Mouse (Mus musculus) heart, embryonic 16.5 days (tissue): ENCODE results near the gene Rpp40. TPM values are rescaled to one million over a fixed set of nuclear protein-coding genes. Genes with fewer than 3 reads are reported as not detected.

Experiments used
- ATAC-seq: fragments of 200-750 bp; cut with Nextera tagmentation; replicated peaks from 2 replicates; pipeline ENCODE4 v1.8.0; 2017; ENCODE audit warnings: moderate number of reproducible peaks; ENCODE audit not compliant: insufficient read depth, low FRiP score; ENCODE audit errors: extremely low read depth
- H3K27ac ChIP-seq: fragments of 300-500 bp; sonication (generic); 2 replicates; pipeline ENCODE4 v1.5.1; 2014; ENCODE audit warnings: mild to moderate bottlenecking, low read length, control low read depth, moderate library complexity
- H3K27me3 ChIP-seq: fragments of 300-500 bp; sonication (generic); 2 replicates; pipeline ENCODE4 v1.6.1; 2014; ENCODE audit warnings: low read length, mixed read lengths; ENCODE audit not compliant: control insufficient read depth, insufficient read depth
- H3K36me3 ChIP-seq: fragments of 300-500 bp; sonication (generic); 2 replicates; pipeline ENCODE4 v1.6.1; 2014; ENCODE audit not compliant: control insufficient read depth, insufficient read depth
- H3K4me1 ChIP-seq: fragments of 300-500 bp; sonication (generic); 2 replicates; pipeline ENCODE4 v1.6.1; 2014; ENCODE audit warnings: low read length, mixed read lengths; ENCODE audit not compliant: control insufficient read depth, insufficient read depth
- H3K4me2 ChIP-seq: fragments of 300-500 bp; sonication (generic); 2 replicates; pipeline ENCODE4 v1.6.1; 2014; ENCODE audit warnings: low read depth, mild to moderate bottlenecking, control low read depth, low read length
- H3K4me3 ChIP-seq: fragments of 300-500 bp; sonication (generic); 2 replicates; pipeline ENCODE4 v1.5.1; 2014; ENCODE audit warnings: mild to moderate bottlenecking, control low read depth, low read length
- H3K9ac ChIP-seq: fragments of 300-500 bp; sonication (generic); 2 replicates; pipeline ENCODE4 v1.6.1; 2014; ENCODE audit warnings: low read length, control low read depth
- H3K9me3 ChIP-seq: fragments of 300-500 bp; sonication (generic); replicated peaks from 2 replicates; pipeline ENCODE4 v1.6.1; 2016; ENCODE audit warnings: low read length; ENCODE audit not compliant: control insufficient read depth
- whole genome bisulfite sequencing: fragments of 180-500 bp; shearing (Covaris S2); extraction: QIAGEN DNeasy Blood & Tissue Kit; methylation state at CpG from one replicate; pipeline ENCODE4 v1.1.7; 2014; 5-methylcytosine and 5-hydroxymethylcytosine counted together
- polyA plus RNA-seq: library from polyadenylated mRNA; unstranded; fragments of >200 nt; fragmentation: Nextera tagmentation; extraction: Ambion mirVana; gene quantifications from 2 replicates; pipeline ENCODE4 v1.2.1, GENCODE M21; 2015

Rpp40 gene
- 9.3 and 9.8 TPM in 2 replicates for polyA plus RNA-seq

DNA sequence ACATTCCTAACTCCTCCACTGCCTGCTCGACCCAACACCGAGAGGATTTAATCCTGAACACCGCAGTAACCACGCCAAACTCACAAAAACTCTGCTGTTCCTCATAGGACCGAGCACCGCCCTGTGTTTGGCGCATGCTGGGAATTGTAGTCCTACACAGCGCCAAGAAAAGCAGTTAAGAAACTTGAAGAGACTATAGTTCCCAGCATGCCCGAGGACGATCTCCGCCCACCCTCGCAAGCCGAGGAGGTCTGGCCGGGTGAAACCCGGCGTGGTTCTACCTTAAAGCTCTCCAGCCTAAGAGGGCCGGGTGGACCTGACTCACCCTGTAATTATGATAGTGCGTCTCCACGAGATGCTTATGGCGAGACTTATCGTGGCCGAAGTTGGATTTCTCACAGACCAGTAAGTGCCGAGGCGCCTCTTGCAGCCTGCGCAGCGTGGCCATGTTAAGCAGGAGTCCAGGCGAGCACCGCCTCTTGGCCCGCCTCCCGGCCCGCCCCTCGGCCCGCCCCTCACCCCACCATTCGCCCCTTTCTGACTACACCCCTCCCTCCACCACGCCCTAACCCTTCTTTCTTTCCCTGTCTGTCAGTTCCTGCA is at the start of gene Rpp40:
Gene Rpp40, minus strand, starts transcription at position 481 of the 603 bp plus-strand sequence.
- Histone ChIP-seq H3K4me3 (peak within 1 kb of the TSS; percentile 68), H3K27me3 (no peaks in the 10 kb centered on the region), H3K9me3 (no peaks in the 10 kb centered on the region), H3K4me2 (peak within 1 kb of the TSS; percentile 94), H3K9ac (peak within 1 kb of the TSS; percentile 79), H3K27ac (0 out of 2 replicates have a peak within 1 kb of the TSS, but pooled peaks have one; percentile 3), H3K36me3 (0 out of 2 replicates have a peak, but pooled peaks cover 2% of the 10 kb centered on the region), H3K4me1 (no peaks in the 10 kb centered on the region)
- WGBS: 0% methylated on average over 35 of the region's 35 CpGs
- ATAC-seq: peak; percentile 100

DNA sequence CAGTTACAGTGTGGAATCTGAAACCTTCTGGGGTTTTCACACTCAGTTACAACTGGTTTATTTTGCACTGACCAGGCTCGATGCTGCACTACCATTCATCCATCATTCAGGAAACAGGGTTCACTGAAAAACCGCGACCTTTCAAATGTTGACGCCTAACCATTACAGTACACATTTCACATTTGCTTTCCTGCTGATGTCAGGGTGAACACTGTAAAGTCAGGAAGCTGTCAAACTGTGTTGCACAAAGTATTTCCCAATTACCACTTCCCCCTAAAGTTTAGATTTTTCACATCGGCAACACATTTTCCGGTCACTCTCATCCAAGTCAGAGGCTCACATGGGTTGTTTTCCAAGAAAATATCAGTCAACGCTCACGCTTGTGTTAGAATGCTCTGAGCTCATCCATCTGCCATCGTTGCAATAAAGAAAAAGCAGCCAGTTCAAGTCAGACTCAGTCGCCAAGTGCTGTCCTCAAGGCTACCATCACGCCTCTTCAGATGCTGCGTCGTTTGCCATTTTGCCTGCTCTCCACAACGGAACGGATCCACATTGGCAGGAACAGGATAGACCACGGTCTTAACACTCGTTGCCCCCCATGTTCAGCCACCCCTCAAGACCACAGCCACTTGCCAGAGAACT is 43.8 kb upstream of the Rpp40 start:
- no peak overlapping the region for H3K4me2 ChIP-seq
- H3K4me1 ChIP-seq: no peaks in the 10 kb centered on the region
- ATAC-seq: no peak
- H3K9ac ChIP-seq: no peak overlapping the region
- 66% methylated on average over 17 of the region's 17 CpGs for WGBS
- no peaks in the 10 kb centered on the region for H3K36me3 ChIP-seq
- H3K4me3 ChIP-seq: no peak overlapping the region
- no peak overlapping the region for H3K27ac ChIP-seq
- H3K27me3 ChIP-seq: no peaks in the 10 kb centered on the region
- peaks cover 7% of the 10 kb centered on the region; the same call in 1 of the 2 replicates for H3K9me3 ChIP-seq

DNA sequence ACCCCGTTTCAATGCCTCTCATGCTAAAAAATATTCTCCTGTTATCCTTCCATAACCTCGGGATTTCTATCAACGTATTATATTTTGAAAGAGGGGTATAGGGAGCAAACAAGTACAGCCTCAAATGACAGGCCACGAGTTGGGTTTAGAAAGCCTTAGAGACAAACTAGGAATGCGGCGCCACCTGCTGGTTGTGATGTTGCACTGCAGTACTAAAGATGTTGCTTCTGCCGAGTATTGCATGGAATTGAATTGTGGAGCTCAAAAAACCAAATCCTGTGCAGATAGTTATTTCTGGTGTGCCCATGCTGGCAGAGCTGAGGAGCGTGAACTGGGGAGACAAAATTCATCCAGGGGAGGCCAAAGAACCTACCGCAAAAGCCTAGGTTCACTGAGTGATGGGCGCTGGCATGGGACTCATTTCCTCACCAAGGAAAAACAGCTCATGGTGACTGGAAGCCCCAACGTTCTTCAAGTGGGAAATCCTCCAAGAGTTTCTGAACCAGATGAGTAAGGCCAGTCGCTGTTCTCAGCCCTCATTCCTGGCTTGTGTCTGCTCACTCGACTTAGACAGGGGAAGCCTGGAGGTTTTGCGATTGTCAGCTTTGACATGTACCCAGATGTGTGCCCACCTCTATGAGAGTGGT is 41.3 kb upstream of the Rpp40 start:
- H3K4me3 ChIP-seq: no peak overlapping the region
- H3K27me3 ChIP-seq: no peaks in the 10 kb centered on the region
- H3K27ac ChIP-seq: no peak overlapping the region
- ATAC-seq: no peak
- H3K4me1 ChIP-seq: no peaks in the 10 kb centered on the region
- H3K9ac ChIP-seq: no peak overlapping the region
- no peak overlapping the region for H3K4me2 ChIP-seq
- no peaks in the 10 kb centered on the region for H3K36me3 ChIP-seq
- H3K9me3 ChIP-seq: peaks cover 5% of the 10 kb centered on the region; the same call in 1 of the 2 replicates
- WGBS: 21% methylated on average over 14 of the region's 14 CpGs

DNA sequence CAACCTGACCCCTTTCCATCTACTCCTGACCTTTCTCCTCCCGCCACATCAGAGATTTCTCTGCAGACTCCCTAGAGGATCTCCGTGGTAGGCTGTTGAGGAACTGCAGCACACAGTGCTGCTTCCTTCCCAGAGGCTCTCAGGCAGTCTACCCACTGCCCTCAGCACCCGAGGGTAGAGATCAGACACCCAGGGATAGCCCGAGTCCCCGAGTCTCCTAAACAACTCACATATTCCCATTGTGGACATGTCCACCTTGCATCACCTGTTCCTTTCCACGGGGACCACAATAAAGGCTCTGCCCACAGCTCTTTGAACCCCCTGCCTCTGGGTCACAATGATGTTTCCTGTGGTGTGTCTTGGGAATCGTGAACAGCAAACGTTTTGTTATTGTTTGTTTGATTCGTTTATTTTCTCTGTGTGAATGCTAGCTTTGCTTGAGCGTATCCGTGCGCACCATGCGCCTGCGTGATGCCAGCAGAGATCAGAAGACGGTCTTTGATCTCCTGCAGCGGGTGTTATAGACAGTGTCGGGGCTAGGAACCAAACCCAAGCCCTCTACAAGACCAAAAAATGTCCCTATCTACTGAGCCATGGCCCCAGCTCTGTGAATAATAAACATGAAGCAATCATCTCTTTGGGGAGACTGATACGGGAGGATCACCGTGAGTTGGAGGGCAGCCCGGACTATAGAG is 40.6 kb upstream of the Rpp40 start:
- Histone ChIP-seq H3K4me2 (no peak overlapping the region), H3K9me3 (peaks cover 2% of the 10 kb centered on the region; the same call in 1 of the 2 replicates), H3K4me1 (no peaks in the 10 kb centered on the region), H3K4me3 (no peak overlapping the region), H3K9ac (no peak overlapping the region), H3K27ac (no peak overlapping the region), H3K36me3 (no peaks in the 10 kb centered on the region), H3K27me3 (no peaks in the 10 kb centered on the region)
- 65% methylated on average over 20 of the region's 20 CpGs for WGBS
- ATAC-seq: no peak

DNA sequence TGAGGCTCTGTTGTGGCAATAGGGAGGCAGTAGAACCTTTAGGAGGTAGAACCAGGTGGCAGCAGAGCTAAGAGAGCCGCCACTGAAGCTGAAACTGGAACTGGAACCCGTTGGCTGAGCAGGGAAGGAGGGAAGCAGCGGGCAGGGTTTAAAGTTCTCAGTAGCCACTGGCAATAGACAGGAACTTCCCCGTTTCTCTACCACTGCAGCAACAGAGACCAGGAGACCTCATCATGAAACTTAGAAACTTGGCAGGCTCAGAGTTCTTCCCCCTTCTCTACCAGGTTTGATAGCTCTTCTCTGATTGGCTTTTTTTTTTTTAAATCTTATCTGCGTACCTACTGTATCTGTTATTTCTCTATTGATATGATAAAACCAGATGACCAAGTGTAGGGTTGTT is 34.8 kb upstream of the Rpp40 start:
- no peak overlapping the region for H3K4me3 ChIP-seq
- H3K36me3 ChIP-seq: no peaks in the 10 kb centered on the region
- ATAC-seq: no peak
- H3K9me3 ChIP-seq: no peaks in the 10 kb centered on the region
- no peaks in the 10 kb centered on the region for H3K27me3 ChIP-seq
- WGBS: 84% methylated on average over 5 of the region's 5 CpGs
- no peaks in the 10 kb centered on the region for H3K4me1 ChIP-seq
- H3K27ac ChIP-seq: no peak overlapping the region
- no peak overlapping the region for H3K9ac ChIP-seq
- H3K4me2 ChIP-seq: no peak overlapping the region

DNA sequence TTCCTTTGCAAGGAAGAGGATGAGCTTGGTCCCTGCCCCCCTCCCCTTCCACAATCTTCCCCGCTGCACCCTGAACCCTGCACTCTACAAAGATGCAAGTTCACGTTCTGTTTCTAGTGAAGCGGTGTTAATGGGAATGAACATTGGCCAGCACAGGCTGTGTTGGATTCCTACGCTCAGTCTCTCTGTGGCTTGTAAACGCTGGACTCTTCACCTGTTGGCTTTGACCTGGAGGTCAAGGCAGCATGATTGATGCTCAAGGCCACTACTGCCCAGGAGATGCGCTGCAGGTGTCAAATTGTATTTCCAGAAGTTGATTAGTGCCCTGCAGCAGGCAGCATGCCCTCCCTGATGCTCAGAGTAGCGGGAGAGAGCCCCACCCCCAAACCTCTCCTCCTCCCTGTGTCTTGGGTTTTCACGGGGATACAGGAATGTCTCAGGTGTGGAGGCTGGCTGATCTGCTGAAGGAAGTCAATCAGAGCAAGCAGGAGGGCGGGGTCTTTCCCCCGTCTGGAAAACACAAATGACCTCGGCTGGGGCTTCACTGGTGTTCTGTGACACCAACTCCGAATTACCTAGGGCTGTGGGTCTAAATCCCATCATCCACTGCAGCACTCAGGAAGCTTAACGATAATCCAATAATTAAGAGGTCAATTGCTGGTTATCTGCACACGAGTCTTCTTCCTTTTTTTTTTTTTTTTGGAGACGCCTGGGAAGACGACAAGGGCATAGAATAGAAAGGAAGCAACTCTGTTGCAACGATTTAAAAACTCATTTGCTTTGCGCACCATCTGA is 33.9 kb upstream of the Rpp40 start:
- no peaks in the 10 kb centered on the region for H3K36me3 ChIP-seq
- no peaks in the 10 kb centered on the region for H3K27me3 ChIP-seq
- H3K9me3 ChIP-seq: peaks cover under 1% of the 10 kb centered on the region
- no peak overlapping the region for H3K9ac ChIP-seq
- H3K4me1 ChIP-seq: no peaks in the 10 kb centered on the region
- no peak overlapping the region for H3K4me2 ChIP-seq
- 64% methylated on average over 18 of the region's 18 CpGs for WGBS
- H3K4me3 ChIP-seq: no peak overlapping the region
- no peak for ATAC-seq
- no peak overlapping the region for H3K27ac ChIP-seq

DNA sequence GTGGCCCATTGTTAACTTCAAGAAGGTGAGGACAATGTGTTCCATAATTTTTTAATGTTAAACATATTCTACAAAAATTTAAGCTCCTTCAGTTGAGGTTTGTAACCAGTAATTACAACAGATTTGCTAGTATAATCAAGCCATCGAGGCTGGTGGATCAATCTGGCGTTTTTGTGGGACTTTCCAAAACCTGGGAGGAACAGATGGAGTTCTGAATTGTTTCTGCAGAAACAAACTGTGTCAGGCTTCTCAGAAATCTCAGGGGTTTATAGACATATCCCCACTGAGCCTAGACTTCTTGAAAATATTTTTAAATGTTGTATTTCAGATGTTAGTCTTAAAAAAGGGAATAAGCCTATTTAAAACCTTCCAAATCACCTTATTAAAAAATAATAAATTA is 31.8 kb upstream of the Rpp40 start:
- Histone ChIP-seq H3K9me3 (peaks cover 8% of the 10 kb centered on the region), H3K4me2 (no peak overlapping the region), H3K4me3 (no peak overlapping the region), H3K9ac (no peak overlapping the region), H3K27ac (no peak overlapping the region), H3K4me1 (no peaks in the 10 kb centered on the region), H3K27me3 (no peaks in the 10 kb centered on the region), H3K36me3 (no peaks in the 10 kb centered on the region)
- WGBS: 81% methylated on average over 2 of the region's 2 CpGs
- no peak for ATAC-seq

DNA sequence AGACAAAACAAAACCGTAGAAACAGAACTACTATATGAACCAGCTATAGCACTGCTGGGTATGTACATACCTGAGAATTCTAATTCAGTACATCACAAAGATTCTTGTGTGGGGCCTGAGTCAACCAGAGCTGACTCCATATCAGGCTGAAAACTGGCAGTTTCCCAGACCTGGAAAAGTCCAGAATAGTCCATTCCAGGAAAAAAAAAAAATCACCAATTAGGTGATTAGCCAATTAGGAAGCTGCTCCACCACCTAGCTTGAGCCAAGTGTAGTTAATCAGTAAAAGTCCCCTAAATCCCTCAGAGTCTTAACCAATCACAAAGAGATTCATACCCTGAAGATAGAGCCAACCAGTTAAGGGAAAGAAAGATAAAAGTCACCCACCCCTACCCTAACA is 5.3 kb upstream of the Rpp40 start:
- ATAC-seq: no peak
- H3K36me3 ChIP-seq: no peaks in the 10 kb centered on the region
- H3K27ac ChIP-seq: no peak overlapping the region
- H3K27me3 ChIP-seq: no peaks in the 10 kb centered on the region
- no peak overlapping the region for H3K4me2 ChIP-seq
- no peaks in the 10 kb centered on the region for H3K4me1 ChIP-seq
- WGBS: 82% methylated on average over 1 of the region's 1 CpGs
- peaks cover 5% of the 10 kb centered on the region for H3K9me3 ChIP-seq
- no peak overlapping the region for H3K4me3 ChIP-seq
- H3K9ac ChIP-seq: no peak overlapping the region
